Mouse (Mus musculus): ENCODE measurements around the gene Nav2. TPM values are rescaled to one million over a fixed set of nuclear protein-coding genes. Genes with fewer than 3 reads are reported as not detected.

The Nav2 gene
- polyA plus RNA-seq, 1 experiment from 2014 or later, result 6.0 TPM

DNA sequence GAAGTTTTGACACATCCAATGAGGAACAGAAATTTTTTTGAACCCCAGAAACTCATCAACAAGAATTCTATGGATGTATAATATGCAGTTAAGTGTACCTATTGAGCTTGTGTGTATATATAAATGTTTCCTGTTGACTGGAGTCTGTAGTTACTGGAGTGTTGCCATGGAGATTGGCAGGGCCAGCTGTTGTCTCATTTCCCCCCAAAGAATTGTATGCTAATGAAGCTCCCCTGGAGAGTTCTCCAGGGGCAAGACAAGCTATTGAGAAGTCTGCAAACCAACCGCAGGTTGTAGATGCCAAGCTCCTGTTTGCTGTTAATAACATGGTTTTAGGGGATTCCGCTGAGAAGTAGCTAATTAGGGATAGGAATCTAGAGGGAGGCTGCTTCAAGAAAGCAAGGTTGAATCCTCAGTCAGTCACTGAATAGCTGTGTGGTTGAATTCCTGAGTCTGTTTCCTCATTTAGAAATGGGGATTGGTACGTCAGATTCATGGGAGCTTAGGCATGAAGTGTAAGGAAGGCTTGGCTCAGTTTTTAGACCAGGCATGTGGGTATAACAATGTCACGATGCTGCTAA, 174.2 kb downstream of the Nav2 start:
- Histone ChIP-seq H3K4me2 (replicated peaks; ENCODE audit: low read depth) (no peak overlapping the region), H3K36me3 (ENCODE audit: control insufficient read depth, insufficient read depth, low read length) (no peaks in the 10 kb centered on the region), H3K27me3 (ENCODE audit: control insufficient read depth, insufficient read depth, low read length) (no peaks in the 10 kb centered on the region), H3K4me1 (replicated peaks; ENCODE audit: control insufficient read depth, insufficient read depth) (no peaks in the 10 kb centered on the region), H3K9ac (ENCODE audit: low read length) (no peak overlapping the region), H3K27ac (replicated peaks) (no peak overlapping the region), H3K4me3 (ENCODE audit: low read depth, low read length) (no peak overlapping the region), H3K9me3 (ENCODE audit: control insufficient read depth, low read length) (no peaks in the 10 kb centered on the region)
- TF ChIP-seq EP300 (optimal IDR thresholded peaks at IDR 0.05) (no peak), CTCF (IDR thresholded peaks at IDR 0.05; ENCODE audit: low read depth) (no peak)
- ATAC-seq (ENCODE audit: low FRiP score, low TSS enrichment) (no peak), DNase-seq (ENCODE audit: low spot score) (no peak)
- WGBS, result 67% methylated on average over 4 of the region's 4 CpGs

DNA sequence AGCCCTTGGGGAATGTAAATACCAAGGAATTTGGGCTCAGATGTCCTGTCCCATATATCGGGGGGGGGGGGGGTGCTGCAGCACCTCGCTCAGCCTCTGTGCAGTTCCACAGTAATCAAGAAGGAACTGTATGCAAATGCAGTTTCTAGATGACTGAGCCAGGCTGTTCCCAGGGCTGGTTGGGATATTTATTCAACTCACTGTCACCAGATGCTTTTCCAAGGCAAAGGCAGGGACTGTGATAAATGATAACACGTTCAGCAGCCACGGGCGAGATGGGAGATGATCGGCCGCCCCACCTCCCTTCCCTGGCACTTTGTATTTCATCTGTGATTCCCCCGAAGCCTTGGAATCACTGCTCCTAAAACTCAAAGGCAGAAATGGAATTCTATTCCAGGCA, 176.3 kb downstream of the Nav2 start:
- WGBS, result 33% methylated on average over 8 of the region's 8 CpGs
- no peaks in the 10 kb centered on the region for H3K36me3 ChIP-seq (ENCODE audit: control insufficient read depth, insufficient read depth, low read length)

DNA sequence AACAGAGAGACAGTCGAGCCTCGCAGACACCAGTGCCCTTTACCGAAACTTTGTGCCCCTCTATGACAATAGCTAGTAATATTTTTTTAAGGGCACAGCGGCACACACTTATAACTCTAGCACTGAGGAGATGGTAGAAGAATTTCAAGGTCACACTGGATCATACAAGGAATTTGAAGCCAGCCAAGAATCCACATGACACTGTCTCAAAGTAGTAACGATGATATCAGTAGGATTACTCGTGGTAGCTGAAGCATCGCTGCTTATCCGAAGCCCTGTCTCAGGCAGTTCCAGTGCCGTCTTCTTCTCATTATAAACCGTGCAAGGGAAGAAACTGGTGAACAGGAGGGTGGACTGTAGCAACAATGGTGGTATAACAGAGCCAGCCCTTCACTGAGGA, 177.2 kb downstream of the Nav2 start:
- no peaks in the 10 kb centered on the region for H3K4me1 ChIP-seq (replicated peaks; ENCODE audit: control insufficient read depth, insufficient read depth)
- H3K36me3 ChIP-seq (ENCODE audit: control insufficient read depth, insufficient read depth, low read length), result no peaks in the 10 kb centered on the region
- ATAC-seq (ENCODE audit: low FRiP score, low TSS enrichment) (no peak), DNase-seq (ENCODE audit: low spot score) (no peak)
- no peaks in the 10 kb centered on the region for H3K9me3 ChIP-seq (ENCODE audit: control insufficient read depth, low read length)
- TF ChIP-seq EP300 (optimal IDR thresholded peaks at IDR 0.05) (no peak), CTCF (IDR thresholded peaks at IDR 0.05; ENCODE audit: low read depth) (no peak)
- 82% methylated on average over 10 of the region's 10 CpGs for WGBS
- H3K27me3 ChIP-seq (ENCODE audit: control insufficient read depth, insufficient read depth, low read length), result no peaks in the 10 kb centered on the region
- H3K4me3 ChIP-seq (ENCODE audit: low read depth, low read length), result no peak overlapping the region
- no peak overlapping the region for H3K27ac ChIP-seq (replicated peaks)
- H3K9ac ChIP-seq (ENCODE audit: low read length), result no peak overlapping the region
- H3K4me2 ChIP-seq (replicated peaks; ENCODE audit: low read depth), result no peak overlapping the region

More for the DNA sequence above, 176.3 kb downstream of the Nav2 start:
- Histone ChIP-seq H3K4me1 (replicated peaks; ENCODE audit: control insufficient read depth, insufficient read depth) (no peaks in the 10 kb centered on the region), H3K4me3 (ENCODE audit: low read depth, low read length) (no peak overlapping the region), H3K9me3 (ENCODE audit: control insufficient read depth, low read length) (no peaks in the 10 kb centered on the region), H3K27ac (replicated peaks) (no peak overlapping the region), H3K9ac (ENCODE audit: low read length) (no peak overlapping the region), H3K4me2 (replicated peaks; ENCODE audit: low read depth) (no peak overlapping the region), H3K27me3 (ENCODE audit: control insufficient read depth, insufficient read depth, low read length) (no peaks in the 10 kb centered on the region)
- ATAC-seq (ENCODE audit: low FRiP score, low TSS enrichment) (no peak), DNase-seq (ENCODE audit: low spot score) (no peak)
- TF ChIP-seq CTCF (IDR thresholded peaks at IDR 0.05; ENCODE audit: low read depth), result no peak
- TF ChIP-seq EP300 (optimal IDR thresholded peaks at IDR 0.05), result no peak

DNA sequence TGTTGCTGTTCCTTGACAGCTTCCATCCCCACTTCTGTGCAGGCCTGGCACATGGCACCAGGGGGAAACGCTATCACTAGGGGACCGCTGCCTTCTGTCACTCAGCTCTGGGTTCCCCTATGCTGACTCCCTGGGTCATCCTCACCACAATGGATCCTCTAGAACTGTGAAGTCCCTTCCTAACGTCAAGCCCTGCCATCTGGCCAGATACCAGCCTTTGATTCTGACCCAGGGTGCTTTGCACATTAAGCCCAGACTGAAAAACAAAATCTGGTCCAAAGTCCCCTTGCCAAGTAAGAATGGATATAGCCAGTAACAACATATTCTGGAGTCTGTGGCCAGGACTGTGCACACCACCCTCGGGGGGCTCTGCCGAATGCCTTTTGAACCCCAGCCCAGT, 178.6 kb downstream of the Nav2 start:
- ATAC-seq (ENCODE audit: low FRiP score, low TSS enrichment), result no peak

DNA sequence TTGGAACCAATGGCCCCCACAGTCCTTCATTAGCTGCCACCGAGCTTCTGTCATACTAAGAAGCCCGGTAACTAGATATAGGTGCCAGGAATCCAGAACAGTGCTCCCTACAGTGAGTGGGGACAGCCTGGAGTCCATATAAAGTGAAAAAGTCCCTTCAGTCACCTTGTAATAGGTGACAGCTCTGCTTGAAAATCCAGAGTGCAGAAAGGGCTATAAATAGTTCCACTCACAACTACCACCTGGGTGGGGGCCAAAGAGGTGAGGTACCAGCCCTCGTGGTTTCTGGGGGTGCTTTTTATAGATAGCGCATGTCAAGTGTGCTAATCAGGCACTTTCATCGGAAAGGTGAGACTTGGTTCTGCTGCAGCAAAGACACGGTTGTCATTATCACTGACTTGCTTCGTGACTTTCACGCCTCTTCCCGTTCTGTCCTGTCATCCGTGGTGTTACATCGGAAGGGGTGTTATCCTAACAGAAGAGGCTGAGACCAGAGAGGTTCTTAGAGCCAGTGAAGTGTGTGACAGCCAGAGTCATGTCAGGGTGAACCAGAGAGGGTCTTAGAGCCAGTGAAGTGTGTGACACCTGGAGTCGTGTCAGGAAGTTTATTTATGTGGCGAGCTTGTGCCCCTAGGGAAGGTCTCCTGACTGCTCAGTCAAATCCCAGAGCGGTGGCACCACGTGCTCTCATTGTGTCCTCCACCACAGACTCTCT, 179.8 kb downstream of the Nav2 start:
- H3K27me3 ChIP-seq (ENCODE audit: control insufficient read depth, insufficient read depth, low read length), result no peaks in the 10 kb centered on the region
- DNase-seq (ENCODE audit: low spot score), result no peak
- no peak overlapping the region for H3K4me3 ChIP-seq (ENCODE audit: low read depth, low read length)
- H3K27ac ChIP-seq (replicated peaks), result no peak overlapping the region
- TF ChIP-seq CTCF (IDR thresholded peaks at IDR 0.05; ENCODE audit: low read depth), result no peak
- no peak for TF ChIP-seq EP300 (optimal IDR thresholded peaks at IDR 0.05)
- WGBS, result 61% methylated on average over 15 of the region's 15 CpGs
- H3K36me3 ChIP-seq (ENCODE audit: control insufficient read depth, insufficient read depth, low read length), result no peaks in the 10 kb centered on the region
- no peaks in the 10 kb centered on the region for H3K4me1 ChIP-seq (replicated peaks; ENCODE audit: control insufficient read depth, insufficient read depth)
- no peak for ATAC-seq (ENCODE audit: low FRiP score, low TSS enrichment)
- no peak overlapping the region for H3K9ac ChIP-seq (ENCODE audit: low read length)
- no peak overlapping the region for H3K4me2 ChIP-seq (replicated peaks; ENCODE audit: low read depth)
- no peaks in the 10 kb centered on the region for H3K9me3 ChIP-seq (ENCODE audit: control insufficient read depth, low read length)

More for the DNA sequence above, 178.6 kb downstream of the Nav2 start:
- no peaks in the 10 kb centered on the region for H3K4me1 ChIP-seq (replicated peaks; ENCODE audit: control insufficient read depth, insufficient read depth)
- DNase-seq (ENCODE audit: low spot score), result no peak
- H3K9ac ChIP-seq (ENCODE audit: low read length), result no peak overlapping the region
- TF ChIP-seq EP300 (optimal IDR thresholded peaks at IDR 0.05), result no peak
- TF ChIP-seq CTCF (IDR thresholded peaks at IDR 0.05; ENCODE audit: low read depth), result no peak
- H3K27ac ChIP-seq (replicated peaks), result no peak overlapping the region
- no peaks in the 10 kb centered on the region for H3K36me3 ChIP-seq (ENCODE audit: control insufficient read depth, insufficient read depth, low read length)
- H3K4me2 ChIP-seq (replicated peaks; ENCODE audit: low read depth), result no peak overlapping the region
- no peaks in the 10 kb centered on the region for H3K9me3 ChIP-seq (ENCODE audit: control insufficient read depth, low read length)
- no peaks in the 10 kb centered on the region for H3K27me3 ChIP-seq (ENCODE audit: control insufficient read depth, insufficient read depth, low read length)
- WGBS, result 66% methylated on average over 5 of the region's 5 CpGs
- no peak overlapping the region for H3K4me3 ChIP-seq (ENCODE audit: low read depth, low read length)

DNA sequence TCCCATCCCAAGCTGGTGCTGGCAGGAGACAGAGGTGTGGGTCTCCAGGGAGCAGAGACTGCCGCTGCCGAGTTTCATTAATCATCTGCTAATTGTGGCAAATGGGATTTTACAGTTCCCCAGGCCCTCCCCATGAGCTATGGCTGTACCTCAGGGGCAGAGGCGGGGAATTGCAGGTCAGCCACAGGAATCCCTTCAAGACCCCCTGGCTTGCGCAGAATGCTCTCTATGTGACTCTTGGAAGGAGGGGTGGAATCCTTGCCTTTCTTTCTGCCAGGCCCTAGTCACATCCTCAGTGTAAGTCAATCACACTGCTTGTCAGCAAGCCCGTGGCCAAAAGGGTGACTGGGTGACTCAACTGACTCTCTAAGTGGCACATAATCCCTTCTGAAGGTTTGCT, 182.9 kb downstream of the Nav2 start:
- Histone ChIP-seq H3K4me1 (replicated peaks; ENCODE audit: control insufficient read depth, insufficient read depth) (no peaks in the 10 kb centered on the region), H3K36me3 (ENCODE audit: control insufficient read depth, insufficient read depth, low read length) (no peaks in the 10 kb centered on the region), H3K4me2 (replicated peaks; ENCODE audit: low read depth) (no peak overlapping the region), H3K9me3 (ENCODE audit: control insufficient read depth, low read length) (no peaks in the 10 kb centered on the region), H3K27me3 (ENCODE audit: control insufficient read depth, insufficient read depth, low read length) (no peaks in the 10 kb centered on the region), H3K27ac (replicated peaks) (no peak overlapping the region), H3K4me3 (ENCODE audit: low read depth, low read length) (no peak overlapping the region), H3K9ac (ENCODE audit: low read length) (no peak overlapping the region)
- DNase-seq (ENCODE audit: low spot score), result no peak
- no peak for ATAC-seq (ENCODE audit: low FRiP score, low TSS enrichment)
- TF ChIP-seq CTCF (IDR thresholded peaks at IDR 0.05; ENCODE audit: low read depth), result no peak
- TF ChIP-seq EP300 (optimal IDR thresholded peaks at IDR 0.05), result no peak
- 32% methylated on average over 5 of the region's 5 CpGs for WGBS
